Mouse (Mus musculus): ENCODE results near the gene Camta1. TPM values are rescaled to one million over a fixed set of nuclear protein-coding genes. Genes with fewer than 3 reads are reported as not detected.
A peak's percentile ranks its signal among the peaks of the same experiment; 100 is the strongest.

Gene Camta1
- total RNA-seq, 1 experiment, result 9.3 TPM

DNA sequence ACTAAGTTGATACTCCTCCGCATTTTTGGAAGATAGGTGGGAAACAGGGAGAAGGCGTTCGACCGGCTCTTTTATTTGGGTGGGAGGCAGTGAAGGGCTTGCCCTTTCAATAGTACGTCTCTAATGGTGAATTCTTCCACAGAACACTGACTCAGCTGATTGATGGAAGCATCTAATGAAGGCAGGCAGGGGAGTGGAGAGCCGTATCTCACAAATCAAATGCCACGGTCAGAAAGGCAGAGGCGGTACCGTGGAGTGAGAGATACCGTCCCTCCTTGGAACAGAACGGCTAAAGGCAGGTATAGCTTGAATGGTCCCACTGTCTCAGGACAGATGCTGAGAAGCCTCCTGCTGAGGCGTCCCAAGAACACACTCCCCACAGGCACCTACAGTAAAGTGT is 714.1 kb downstream of the Camta1 start:
- peaks cover 0 to 2% of the 10 kb centered on the region in 2 experiments; a peak in 1 of 4 replicates for H3K4me1 ChIP-seq (ENCODE audit: control insufficient read depth in 2 of 2, insufficient read depth in 2 of 2, low read length in 2 of 2, poor library complexity in 1 of 2)
- in situ Hi-C loops (cut with MboI; ENCODE audit: low sequenced_read_pairs in 2 of 2, unreplicated experiment in 2 of 2), result loop anchor here in 1 of 2 experiments (10.0 kb wide), 1 partner anchor 183 kb away; no protein-coding TSS in a partner anchor
- no peak for TF ChIP-seq MAFK (IDR thresholded peaks at IDR 0.05; ENCODE audit: insufficient read depth, low read depth, low read length)
- no peak for TF ChIP-seq HCFC1 (IDR thresholded peaks at IDR 0.05; ENCODE audit: borderline replicate concordance, insufficient read depth, low read length)
- no peak for TF ChIP-seq CHD2 (IDR thresholded peaks at IDR 0.05; ENCODE audit: low read depth, low read length)
- TF ChIP-seq ZC3H11A (IDR thresholded peaks at IDR 0.05; ENCODE audit: borderline replicate concordance, low read depth, low read length), result no peak
- TF ChIP-seq ZNF384 (IDR thresholded peaks at IDR 0.05; ENCODE audit: low read depth, low read length), result no peak
- H3K36me3 ChIP-seq (ENCODE audit: control insufficient read depth, insufficient read depth, low read length, poor library complexity, severe bottlenecking), result no peaks in the 10 kb centered on the region
- H3K9me3 ChIP-seq (ENCODE audit: control insufficient read depth, insufficient read depth, low read depth, low read length), result peaks cover 1% of the 10 kb centered on the region; the same call in 1 of the 2 replicates
- DNase-seq (ENCODE audit: low read depth, low spot score), result no peak
- H3K4me3 ChIP-seq (ENCODE audit: insufficient read depth in 1 of 2, low read depth in 1 of 2, low read length in 2 of 2, poor library complexity in 1 of 2, severe bottlenecking in 1 of 2), result no peak overlapping the region
- no peak overlapping the region for H3K9ac ChIP-seq (ENCODE audit: insufficient read depth, low read depth, low read length, poor library complexity, severe bottlenecking)
- H3K27ac ChIP-seq (ENCODE audit: insufficient read depth, low read depth, low read length, poor library complexity, severe bottlenecking), result no peak overlapping the region

DNA sequence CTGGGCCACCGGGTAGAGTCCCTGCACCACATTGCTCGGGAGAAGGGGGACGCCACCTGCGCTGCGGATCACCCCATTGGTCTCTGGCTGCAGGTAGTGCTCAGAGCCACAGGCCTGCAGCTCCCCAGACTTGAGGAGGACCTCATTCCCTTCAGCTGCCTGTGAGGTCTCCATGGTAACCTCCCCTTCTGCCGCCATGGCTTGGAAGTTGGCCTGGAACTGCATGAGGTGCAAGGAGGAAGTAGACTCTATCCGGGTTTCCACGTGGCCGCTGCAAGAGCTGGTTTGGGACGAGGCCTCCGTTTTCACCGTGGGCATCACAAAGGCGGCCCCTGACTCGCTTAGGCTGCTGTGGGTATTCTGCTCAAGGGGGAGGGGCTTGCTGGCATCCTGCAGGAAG is 717.6 kb downstream of the Camta1 start:
- peaks cover 1% of the 10 kb centered on the region; the same call in 1 of the 2 replicates for H3K9me3 ChIP-seq (ENCODE audit: control insufficient read depth, insufficient read depth, low read depth, low read length)
- no peak for DNase-seq (ENCODE audit: low read depth, low spot score)
- in situ Hi-C loops (cut with MboI; ENCODE audit: low sequenced_read_pairs in 2 of 2, unreplicated experiment in 2 of 2), result loop anchor here in 1 of 2 experiments (5.0 to 10.0 kb wide), 2 partner anchors 72 to 179 kb away; no protein-coding TSS in a partner anchor
- H3K27ac ChIP-seq (ENCODE audit: insufficient read depth, low read depth, low read length, poor library complexity, severe bottlenecking), result no peak overlapping the region
- TF ChIP-seq MAFK (IDR thresholded peaks at IDR 0.05; ENCODE audit: insufficient read depth, low read depth, low read length) (no peak), ZNF384 (IDR thresholded peaks at IDR 0.05; ENCODE audit: low read depth, low read length) (no peak), CHD2 (IDR thresholded peaks at IDR 0.05; ENCODE audit: low read depth, low read length) (no peak), HCFC1 (IDR thresholded peaks at IDR 0.05; ENCODE audit: borderline replicate concordance, insufficient read depth, low read length) (no peak), ZC3H11A (IDR thresholded peaks at IDR 0.05; ENCODE audit: borderline replicate concordance, low read depth, low read length) (no peak)
- H3K4me3 ChIP-seq (ENCODE audit: insufficient read depth in 1 of 2, low read depth in 1 of 2, low read length in 2 of 2, poor library complexity in 1 of 2, severe bottlenecking in 1 of 2), result peak overlapping the region in 1 of 2 experiments; percentile 37; a peak in 1 of 4 replicates
- no peak overlapping the region for H3K9ac ChIP-seq (ENCODE audit: insufficient read depth, low read depth, low read length, poor library complexity, severe bottlenecking)
- peaks cover 0 to 17% of the 10 kb centered on the region in 2 experiments; a peak in 2 of 4 replicates for H3K4me1 ChIP-seq (ENCODE audit: control insufficient read depth in 2 of 2, insufficient read depth in 2 of 2, low read length in 2 of 2, poor library complexity in 1 of 2)
- no peaks in the 10 kb centered on the region for H3K36me3 ChIP-seq (ENCODE audit: control insufficient read depth, insufficient read depth, low read length, poor library complexity, severe bottlenecking)

DNA sequence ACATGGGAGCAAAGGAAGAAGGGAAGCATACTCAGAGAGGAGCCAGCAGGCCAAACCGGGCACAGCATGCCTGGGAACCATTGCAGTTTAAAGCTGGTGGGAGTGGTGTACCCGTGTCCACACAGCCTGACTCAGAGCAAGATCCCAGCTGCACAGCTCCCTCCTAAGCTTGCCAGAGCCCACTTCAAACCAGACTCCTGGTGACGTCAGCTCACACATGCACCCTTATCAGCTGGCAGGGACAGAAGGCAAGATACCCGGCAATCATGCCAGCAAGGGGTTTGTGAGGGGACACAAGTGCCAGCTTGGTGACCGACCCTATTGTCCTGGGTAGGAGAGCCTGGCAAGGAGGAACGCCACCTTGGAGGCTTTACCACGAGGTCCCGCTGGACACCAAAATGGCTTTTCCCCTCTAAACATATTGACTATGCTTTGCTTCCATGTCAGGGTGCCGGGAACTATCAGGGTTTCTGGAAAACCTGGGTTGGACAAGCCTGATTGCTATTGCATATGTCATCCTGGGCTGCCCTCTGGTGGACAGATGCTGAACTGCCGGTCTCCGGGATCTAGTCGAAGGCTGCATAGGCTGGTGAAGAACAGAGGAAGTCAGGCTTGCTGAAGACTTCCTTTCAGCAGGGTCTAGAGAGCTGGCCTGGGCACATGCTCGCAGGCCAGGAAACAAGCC is 720.3 kb downstream of the Camta1 start:
- no peak overlapping the region for H3K27ac ChIP-seq (ENCODE audit: insufficient read depth, low read depth, low read length, poor library complexity, severe bottlenecking)
- peak; percentile 52; the same call in 1 of the 2 replicates for TF ChIP-seq ZC3H11A (IDR thresholded peaks at IDR 0.05; ENCODE audit: borderline replicate concordance, low read depth, low read length)
- no peak for TF ChIP-seq ZNF384 (IDR thresholded peaks at IDR 0.05; ENCODE audit: low read depth, low read length)
- DNase-seq (ENCODE audit: low read depth, low spot score), result peak; percentile 89
- in situ Hi-C loops (cut with MboI; ENCODE audit: low sequenced_read_pairs in 2 of 2, unreplicated experiment in 2 of 2), result loop anchor here in 1 of 2 experiments (5.0 to 10.0 kb wide), 2 partner anchors 69 to 177 kb away; no protein-coding TSS in a partner anchor
- H3K9ac ChIP-seq (ENCODE audit: insufficient read depth, low read depth, low read length, poor library complexity, severe bottlenecking), result no peak overlapping the region
- H3K4me1 ChIP-seq (ENCODE audit: control insufficient read depth in 2 of 2, insufficient read depth in 2 of 2, low read length in 2 of 2, poor library complexity in 1 of 2), result peaks cover 0 to 31% of the 10 kb centered on the region in 2 experiments; a peak in 2 of 4 replicates
- no peaks in the 10 kb centered on the region for H3K36me3 ChIP-seq (ENCODE audit: control insufficient read depth, insufficient read depth, low read length, poor library complexity, severe bottlenecking)
- no peaks in the 10 kb centered on the region for H3K9me3 ChIP-seq (ENCODE audit: control insufficient read depth, insufficient read depth, low read depth, low read length)
- no peak overlapping the region for H3K4me3 ChIP-seq (ENCODE audit: insufficient read depth in 1 of 2, low read depth in 1 of 2, low read length in 2 of 2, poor library complexity in 1 of 2, severe bottlenecking in 1 of 2)

- no peak overlapping the region for H3K4me3 ChIP-seq (ENCODE audit: insufficient read depth in 1 of 2, low read depth in 1 of 2, low read length in 2 of 2, poor library complexity in 1 of 2, severe bottlenecking in 1 of 2)
- in situ Hi-C loops (cut with MboI; ENCODE audit: low sequenced_read_pairs in 2 of 2, unreplicated experiment in 2 of 2), result loop anchor here in 1 of 2 experiments (5.0 to 10.0 kb wide), 2 partner anchors 68 to 176 kb away; no protein-coding TSS in a partner anchor
- TF ChIP-seq CHD2 (IDR thresholded peaks at IDR 0.05; ENCODE audit: low read depth, low read length) (no peak), ZC3H11A (IDR thresholded peaks at IDR 0.05; ENCODE audit: borderline replicate concordance, low read depth, low read length) (no peak), MAFK (IDR thresholded peaks at IDR 0.05; ENCODE audit: insufficient read depth, low read depth, low read length) (no peak), HCFC1 (IDR thresholded peaks at IDR 0.05; ENCODE audit: borderline replicate concordance, insufficient read depth, low read length) (no peak), ZNF384 (IDR thresholded peaks at IDR 0.05; ENCODE audit: low read depth, low read length) (no peak)
Observed at GRCm38 (mm10) chr4:151140368-151140982, 721.2 kb downstream of the Camta1 start.

More at GRCm38 (mm10) chr4:151140368-151140982, 721.2 kb downstream of the Camta1 start:
- H3K4me1 ChIP-seq (ENCODE audit: control insufficient read depth in 2 of 2, insufficient read depth in 2 of 2, low read length in 2 of 2, poor library complexity in 1 of 2), result peaks cover 0 to 30% of the 10 kb centered on the region in 2 experiments; a peak in 2 of 4 replicates
- no peaks in the 10 kb centered on the region for H3K9me3 ChIP-seq (ENCODE audit: control insufficient read depth, insufficient read depth, low read depth, low read length)
- H3K27ac ChIP-seq (ENCODE audit: insufficient read depth, low read depth, low read length, poor library complexity, severe bottlenecking), result no peak overlapping the region
- H3K36me3 ChIP-seq (ENCODE audit: control insufficient read depth, insufficient read depth, low read length, poor library complexity, severe bottlenecking), result no peaks in the 10 kb centered on the region
- H3K9ac ChIP-seq (ENCODE audit: insufficient read depth, low read depth, low read length, poor library complexity, severe bottlenecking), result no peak overlapping the region
- no peak for DNase-seq (ENCODE audit: low read depth, low spot score)

Measured in ES-E14 (cell line).